Mouse (Mus musculus): Measurements from ENCODE around the gene Psme1. TPM values are rescaled to one million over a fixed set of nuclear protein-coding genes. Genes with fewer than 3 reads are reported as not detected.
A peak's percentile ranks its signal among the peaks of the same experiment; 100 is the strongest.

The Psme1 gene
- polyA plus RNA-seq, 1 experiment from 2014 or later: 212 TPM

DNA sequence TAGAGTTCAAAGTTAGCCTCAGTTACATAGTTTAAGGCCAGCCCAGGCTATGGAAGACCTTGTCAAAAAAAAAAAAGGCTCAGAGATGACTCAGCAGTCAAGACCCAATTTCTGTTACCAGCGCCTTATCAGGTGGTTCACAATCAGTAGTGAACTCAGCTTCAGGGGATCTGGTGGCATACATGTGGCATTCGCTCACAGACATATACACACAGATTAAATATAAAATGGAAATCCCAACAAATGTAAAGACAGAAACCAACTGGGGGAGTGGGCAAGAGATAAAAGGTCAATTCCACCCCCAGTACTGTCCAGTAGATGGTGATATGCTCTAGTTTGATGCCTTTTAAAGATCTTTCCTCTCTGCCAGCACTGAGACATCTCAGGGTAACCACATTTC, 8.2 kb downstream of the Psme1 start:
- Histone ChIP-seq H3K9me3 (no peaks in the 10 kb centered on the region), H3K4me2 (no peak overlapping the region), H3K36me3 (peaks cover 46% of the 10 kb centered on the region), H3K4me1 (peaks cover 30% of the 10 kb centered on the region), H3K27ac (replicated peaks) (no peak overlapping the region), H3K27me3 (replicated peaks) (no peaks in the 10 kb centered on the region), H3K9ac (no peak overlapping the region), H3K4me3 (no peak overlapping the region)
- WGBS: 78% methylated on average over 2 of the region's 2 CpGs
- ATAC-seq (ENCODE audit: extremely low read depth, insufficient number of reproducible peaks, low FRiP score, low TSS enrichment): no peak

DNA sequence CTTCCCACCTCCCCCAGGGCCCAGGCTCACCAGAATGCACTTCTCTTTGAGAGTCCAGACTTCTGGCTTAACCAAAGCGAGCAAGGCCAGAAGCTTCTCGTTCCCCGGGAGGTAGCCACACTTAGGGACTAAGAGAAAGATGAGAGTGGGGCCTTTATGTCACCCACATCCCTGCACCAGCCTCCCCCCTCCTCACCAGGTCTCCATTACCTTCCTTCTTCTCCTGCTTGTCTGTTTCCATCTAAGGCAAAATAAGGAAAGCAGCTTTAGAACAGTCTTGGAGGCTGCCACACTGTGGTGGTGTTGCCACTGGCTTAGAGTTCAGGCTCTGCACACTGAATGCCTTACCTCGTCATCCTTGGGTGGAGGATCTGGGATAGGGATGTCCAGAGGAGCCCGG, 11.3 kb downstream of the Psme1 start:
- WGBS: 89% methylated on average over 5 of the region's 5 CpGs

DNA sequence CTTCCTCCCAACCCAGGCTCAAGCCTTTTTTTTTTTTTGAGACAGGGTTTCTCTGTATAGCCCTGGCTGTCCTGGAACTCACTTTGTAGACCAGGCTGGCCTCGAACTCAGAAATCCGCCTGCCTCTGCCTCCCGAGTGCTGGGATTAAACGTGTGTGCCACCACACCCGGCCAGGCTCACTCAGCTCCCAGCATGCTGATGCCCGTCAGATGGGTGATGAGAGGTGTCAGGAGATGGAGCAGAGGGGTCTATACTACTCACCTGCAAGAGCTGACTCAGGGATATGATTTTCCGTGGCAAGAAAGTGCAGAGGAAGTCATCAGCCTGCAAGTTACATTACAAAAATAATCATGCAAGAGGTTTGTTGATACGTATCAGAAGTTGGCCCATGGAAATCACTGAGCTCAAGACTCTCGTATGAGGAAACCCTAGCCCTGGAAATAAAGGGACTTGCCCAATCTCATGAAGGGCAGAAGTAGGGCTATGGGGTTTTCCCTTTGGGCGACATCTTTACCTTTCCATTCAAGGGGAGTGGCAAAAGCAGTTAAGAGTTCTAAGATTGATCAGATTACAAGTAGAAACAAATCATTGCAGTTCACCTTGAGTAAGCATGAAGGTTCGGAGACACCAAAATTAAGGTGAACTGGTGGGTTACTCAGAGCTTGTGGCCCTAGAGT, 12.0 kb downstream of the Psme1 start:
- Histone ChIP-seq H3K27ac (replicated peaks) (peak overlapping the region; percentile 99), H3K36me3 (peaks cover 45% of the 10 kb centered on the region), H3K4me2 (peak overlapping the region; percentile 96), H3K27me3 (replicated peaks) (no peaks in the 10 kb centered on the region), H3K4me3 (peak overlapping the region; percentile 95), H3K4me1 (peaks cover 40% of the 10 kb centered on the region), H3K9ac (peak overlapping the region; percentile 88), H3K9me3 (no peaks in the 10 kb centered on the region)
- ATAC-seq (ENCODE audit: extremely low read depth, insufficient number of reproducible peaks, low FRiP score, low TSS enrichment): no peak
- WGBS: 81% methylated on average over 11 of the region's 11 CpGs

More for the DNA sequence above, 11.3 kb downstream of the Psme1 start:
- Histone ChIP-seq H3K9me3 (no peaks in the 10 kb centered on the region), H3K27ac (replicated peaks) (no peak overlapping the region), H3K4me3 (no peak overlapping the region), H3K9ac (no peak overlapping the region), H3K4me2 (no peak overlapping the region), H3K4me1 (peaks cover 44% of the 10 kb centered on the region), H3K36me3 (peaks cover 38% of the 10 kb centered on the region), H3K27me3 (replicated peaks) (no peaks in the 10 kb centered on the region)
- no peak for ATAC-seq (ENCODE audit: extremely low read depth, insufficient number of reproducible peaks, low FRiP score, low TSS enrichment)

DNA sequence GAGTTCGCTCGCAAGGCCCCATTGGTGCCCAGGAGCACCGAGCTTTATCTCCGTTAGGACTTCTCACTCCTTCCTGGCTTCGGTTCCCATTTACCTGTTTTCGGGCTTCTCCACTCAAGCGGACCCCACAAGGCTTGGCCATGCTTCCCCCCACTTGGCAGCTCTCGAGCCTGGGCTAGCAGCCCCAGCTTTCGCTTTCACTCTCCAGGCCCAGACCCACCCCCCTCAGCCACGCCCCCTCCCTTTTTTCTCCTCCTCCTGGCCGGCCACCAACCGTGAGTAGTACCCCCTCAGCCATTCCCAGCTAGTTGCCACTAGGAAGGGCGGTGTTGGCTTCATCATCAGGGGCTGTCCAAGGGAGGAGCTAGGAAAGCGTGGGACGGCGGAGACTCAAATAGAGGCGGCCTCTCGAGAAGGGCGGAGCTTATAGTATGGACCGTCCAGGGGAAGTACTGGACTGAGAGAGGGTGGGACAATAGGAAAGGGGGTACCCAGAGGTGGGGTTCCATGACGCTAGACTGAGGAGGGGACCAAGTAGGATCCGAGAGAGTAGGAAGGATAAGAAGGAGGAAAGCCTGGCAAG, 12.9 kb downstream of the Psme1 start, which contains the start of gene Psme2:
Gene Psme2 (minus strand): TSS at position 366 of the 583 bp plus-strand sequence.
- WGBS: under 1% methylated on average over 22 of the region's 22 CpGs
- H3K4me2 ChIP-seq: peak within 1 kb of the TSS; percentile 96
- peak; percentile 91 for ATAC-seq (ENCODE audit: extremely low read depth, insufficient number of reproducible peaks, low FRiP score, low TSS enrichment)

DNA sequence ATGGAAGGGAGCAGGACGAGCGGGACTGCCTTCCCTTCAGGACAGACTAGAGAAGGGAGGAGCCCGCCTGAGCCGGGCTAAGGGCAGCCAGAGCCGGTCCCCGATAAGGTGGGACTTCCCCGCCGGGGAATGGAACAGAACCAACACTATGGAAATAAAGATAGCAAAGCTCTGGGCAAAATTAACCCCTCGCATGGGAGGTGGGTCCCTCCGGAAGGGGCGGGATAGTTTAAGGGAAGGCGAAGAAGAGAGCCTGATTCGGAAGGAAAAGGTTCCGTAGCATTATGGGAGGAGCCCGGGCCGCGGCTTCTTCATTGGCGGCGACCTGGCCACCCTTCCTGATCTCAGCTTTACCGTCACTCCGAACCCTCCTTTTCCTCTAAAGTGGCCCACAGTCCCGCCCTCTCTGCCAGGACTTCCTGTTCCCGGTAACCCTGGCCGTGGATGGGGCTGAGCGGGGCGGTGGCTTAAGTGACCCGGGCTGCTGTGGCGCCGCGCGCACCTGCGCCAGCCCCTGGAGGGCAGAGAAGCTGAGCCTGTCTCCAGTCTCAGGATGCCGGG, 13.5 kb downstream of the Psme1 start, which contains the start of gene Rnf31:
Gene Rnf31 (plus strand): TSS at position 378 of the 561 bp plus-strand sequence.
- Histone ChIP-seq H3K9ac (peak within 1 kb of the TSS; percentile 96), H3K27me3 (replicated peaks) (no peaks in the 10 kb centered on the region), H3K36me3 (peaks cover 60% of the 10 kb centered on the region), H3K9me3 (no peaks in the 10 kb centered on the region), H3K27ac (replicated peaks) (peak within 1 kb of the TSS; percentile 99), H3K4me1 (peaks cover 36% of the 10 kb centered on the region), H3K4me3 (peak within 1 kb of the TSS; percentile 95), H3K4me2 (peak within 1 kb of the TSS; percentile 96)
- peak; percentile 76 for ATAC-seq (ENCODE audit: extremely low read depth, insufficient number of reproducible peaks, low FRiP score, low TSS enrichment)
- WGBS: under 1% methylated on average over 33 of the region's 33 CpGs

More for the DNA sequence above, 12.9 kb downstream of the Psme1 start, which contains the start of gene Psme2:
- peaks cover 54% of the 10 kb centered on the region for H3K36me3 ChIP-seq
- peak within 1 kb of the TSS; percentile 99 for H3K27ac ChIP-seq (replicated peaks)
- no peaks in the 10 kb centered on the region for H3K9me3 ChIP-seq
- H3K4me1 ChIP-seq: peaks cover 40% of the 10 kb centered on the region
- no peaks in the 10 kb centered on the region for H3K27me3 ChIP-seq (replicated peaks)
- peak within 1 kb of the TSS; percentile 95 for H3K4me3 ChIP-seq
- H3K9ac ChIP-seq: peak within 1 kb of the TSS; percentile 96

DNA sequence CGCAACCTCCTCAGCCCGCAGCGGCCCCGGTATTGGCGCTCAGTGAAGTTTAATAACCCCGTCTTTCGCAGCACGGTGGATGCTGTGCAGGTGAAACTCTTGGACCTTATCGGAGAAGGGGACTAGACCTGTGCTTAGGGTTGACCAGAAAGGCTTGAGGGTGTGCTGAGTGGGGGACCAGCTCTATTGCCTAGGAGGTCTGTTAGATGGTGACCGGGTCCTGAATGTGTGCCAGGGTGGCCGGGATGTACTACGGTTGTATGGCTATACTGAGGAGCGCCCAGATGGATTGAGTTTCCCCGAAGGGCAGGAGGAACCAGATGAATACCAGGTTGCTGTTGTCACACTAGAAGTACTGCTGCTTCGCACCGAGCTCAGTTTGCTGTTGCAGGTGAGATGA, 14.3 kb downstream of the Psme1 start:
- WGBS: 4% methylated on average over 16 of the region's 16 CpGs
- Histone ChIP-seq H3K36me3 (peaks cover 61% of the 10 kb centered on the region), H3K27ac (replicated peaks) (peak overlapping the region; percentile 99), H3K9ac (peak overlapping the region; percentile 96), H3K27me3 (replicated peaks) (no peaks in the 10 kb centered on the region), H3K4me3 (peak overlapping the region; percentile 95), H3K4me1 (peaks cover 36% of the 10 kb centered on the region), H3K9me3 (no peaks in the 10 kb centered on the region), H3K4me2 (peak overlapping the region; percentile 96)
- no peak for ATAC-seq (ENCODE audit: extremely low read depth, insufficient number of reproducible peaks, low FRiP score, low TSS enrichment)

DNA sequence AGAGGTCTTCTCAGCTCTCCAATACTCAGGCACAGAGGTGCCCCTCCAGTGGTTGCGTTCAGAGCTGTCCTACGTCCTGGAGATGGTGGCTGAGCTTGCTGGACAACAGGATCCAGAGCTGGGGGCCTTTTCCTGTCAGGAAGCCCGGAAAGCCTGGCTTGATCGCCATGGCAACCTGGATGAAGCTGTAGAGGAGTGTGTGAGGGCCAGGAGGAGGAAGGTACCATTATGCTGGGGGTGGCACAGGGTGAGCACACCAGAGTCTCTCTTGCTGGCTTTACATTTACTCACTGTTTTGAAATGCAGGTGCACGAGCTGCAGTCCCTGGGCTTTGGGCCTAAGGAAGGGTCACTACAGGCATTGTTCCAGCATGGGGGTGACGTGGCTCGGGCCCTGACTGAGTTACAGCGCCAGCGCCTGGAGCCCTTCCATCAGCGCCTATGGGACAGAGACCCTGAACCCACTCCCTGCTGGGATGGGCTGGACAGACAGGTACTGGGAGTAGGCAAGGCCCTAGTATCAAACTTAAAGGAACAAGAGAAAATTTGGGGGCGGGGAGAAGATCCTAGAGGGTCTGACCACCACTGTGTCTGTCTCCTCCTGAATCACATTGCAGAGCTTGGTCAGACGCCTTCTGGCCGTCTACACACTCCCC, 18.2 kb downstream of the Psme1 start:
- Histone ChIP-seq H3K9me3 (no peaks in the 10 kb centered on the region), H3K27me3 (replicated peaks) (no peaks in the 10 kb centered on the region), H3K36me3 (peaks cover 76% of the 10 kb centered on the region), H3K9ac (no peak overlapping the region), H3K27ac (replicated peaks) (no peak overlapping the region), H3K4me3 (no peak overlapping the region), H3K4me1 (peaks cover 24% of the 10 kb centered on the region), H3K4me2 (no peak overlapping the region)
- WGBS: 81% methylated on average over 13 of the region's 13 CpGs
- no peak for ATAC-seq (ENCODE audit: extremely low read depth, insufficient number of reproducible peaks, low FRiP score, low TSS enrichment)

DNA sequence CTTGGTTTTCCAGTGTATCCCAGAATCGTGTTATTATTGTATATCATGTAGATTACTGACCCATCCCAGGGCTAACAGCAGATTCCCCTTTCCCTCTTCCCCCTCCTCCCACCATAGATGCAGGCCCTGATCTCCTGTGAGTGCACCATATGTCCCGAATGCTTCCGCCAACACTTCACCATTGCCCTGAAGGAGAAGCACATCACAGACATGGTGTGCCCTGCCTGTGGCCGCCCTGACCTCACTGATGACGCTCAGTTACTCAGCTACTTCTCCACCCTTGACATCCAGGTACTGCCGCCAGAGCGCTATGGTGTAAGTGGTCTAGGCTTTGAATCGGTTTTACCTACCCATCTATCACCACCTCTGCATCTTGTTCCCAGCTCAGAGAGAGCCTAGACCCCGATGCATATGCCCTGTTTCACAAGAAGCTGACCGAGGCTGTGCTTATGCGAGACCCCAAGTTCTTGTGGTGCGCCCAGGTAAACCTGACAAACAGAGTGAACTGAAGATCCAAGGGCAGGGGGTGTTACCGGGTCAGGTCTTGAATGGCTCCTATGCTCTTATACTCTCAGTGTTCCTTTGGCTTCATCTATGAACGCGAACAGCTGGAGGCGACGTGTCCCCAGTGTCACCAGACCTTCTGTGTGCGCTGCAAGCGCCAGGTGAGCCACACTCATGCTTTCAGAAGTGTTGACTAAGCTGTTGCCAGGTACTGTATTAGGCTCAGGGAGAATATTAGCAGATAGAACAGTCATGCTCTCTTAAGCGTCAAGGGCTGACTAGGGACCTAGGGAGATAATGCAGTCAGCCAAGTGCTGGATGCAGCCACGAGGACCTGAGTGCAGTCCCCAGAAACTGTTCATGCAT, 20.8 kb downstream of the Psme1 start:
- no peak for ATAC-seq (ENCODE audit: extremely low read depth, insufficient number of reproducible peaks, low FRiP score, low TSS enrichment)
- Histone ChIP-seq H3K9me3 (no peaks in the 10 kb centered on the region), H3K27ac (replicated peaks) (no peak overlapping the region), H3K9ac (no peak overlapping the region), H3K4me2 (no peak overlapping the region), H3K4me1 (peaks cover 11% of the 10 kb centered on the region; the same call in 1 of the 2 replicates), H3K4me3 (no peak overlapping the region), H3K36me3 (peaks cover 98% of the 10 kb centered on the region), H3K27me3 (replicated peaks) (no peaks in the 10 kb centered on the region)
- WGBS: 91% methylated on average over 21 of the region's 21 CpGs

DNA sequence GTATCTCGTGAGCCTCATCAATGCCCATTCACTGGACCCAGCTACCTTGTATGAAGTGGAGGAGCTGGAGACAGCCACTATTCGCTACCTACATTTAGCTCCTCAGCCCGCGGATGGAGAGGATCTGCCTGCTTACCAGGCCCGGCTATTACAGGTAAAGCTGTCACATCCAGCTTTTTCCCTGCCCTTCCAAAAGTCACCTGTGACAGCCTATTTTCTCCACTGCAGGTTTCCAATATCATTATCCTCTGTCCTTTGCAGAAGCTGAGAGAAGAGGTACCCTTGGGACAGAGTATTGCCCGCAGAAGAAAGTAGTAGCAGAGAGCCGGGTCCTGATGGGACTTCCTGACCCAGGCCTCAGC, 25.3 kb downstream of the Psme1 start, which contains the start of gene Irf9:
Gene Irf9 (plus strand): TSS at position 301 of the 362 bp plus-strand sequence.
- WGBS: 79% methylated on average over 7 of the region's 7 CpGs
- no peaks in the 10 kb centered on the region for H3K9me3 ChIP-seq
- H3K4me1 ChIP-seq: peaks cover 17% of the 10 kb centered on the region
- peak within 1 kb of the TSS; percentile 72 for H3K4me2 ChIP-seq
- H3K27ac ChIP-seq (replicated peaks): peak within 1 kb of the TSS; percentile 84
- H3K9ac ChIP-seq: peak within 1 kb of the TSS; percentile 81
- no peak for ATAC-seq (ENCODE audit: extremely low read depth, insufficient number of reproducible peaks, low FRiP score, low TSS enrichment)
- no peaks in the 10 kb centered on the region for H3K27me3 ChIP-seq (replicated peaks)
- peak within 1 kb of the TSS; percentile 54 for H3K4me3 ChIP-seq
- H3K36me3 ChIP-seq: peaks cover 88% of the 10 kb centered on the region

DNA sequence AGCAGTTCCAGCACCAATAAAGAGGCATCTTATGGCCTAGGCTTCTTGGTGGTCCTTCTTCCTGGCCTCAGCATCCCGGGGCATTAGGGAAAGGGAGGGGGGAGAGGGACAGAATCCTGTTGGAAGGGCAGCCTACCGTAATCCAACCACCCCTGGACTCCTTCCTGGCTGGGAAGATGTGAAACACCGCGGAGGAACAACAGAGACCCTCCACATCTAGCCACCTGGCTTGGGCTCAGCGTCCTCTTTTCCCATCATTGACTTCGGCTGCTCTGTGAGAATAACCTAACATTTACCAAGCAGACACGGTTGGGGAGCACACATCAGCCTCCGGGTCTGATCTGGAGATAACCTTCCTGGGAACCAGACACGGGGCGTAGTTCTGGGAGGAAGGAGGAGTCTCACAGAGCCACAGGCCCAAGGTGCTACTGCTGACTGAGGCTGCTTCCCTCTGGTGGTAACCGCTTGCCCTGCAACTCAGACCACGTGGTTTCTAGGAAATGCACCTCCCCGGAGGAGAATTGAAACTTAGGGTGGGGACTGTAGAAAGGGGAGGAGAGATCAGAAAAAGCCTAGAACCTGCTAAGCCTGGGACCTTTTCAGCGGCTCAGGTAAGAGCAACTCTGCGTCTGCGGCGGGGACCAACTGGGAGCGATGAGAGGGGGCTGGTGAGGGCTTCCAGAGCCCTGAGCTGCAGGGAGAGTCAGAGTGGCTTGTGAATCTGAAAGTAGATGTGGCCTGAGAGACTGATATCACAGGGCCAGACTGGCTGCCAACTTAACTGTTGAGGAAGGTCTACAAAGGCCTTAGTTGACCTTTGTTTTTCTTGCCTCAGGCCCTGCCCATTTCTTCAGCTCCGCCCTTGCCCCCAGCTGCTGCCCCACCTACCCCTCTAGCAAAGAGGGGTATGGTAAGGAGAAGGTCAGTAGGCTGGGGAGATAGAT, 26.0 kb downstream of the Psme1 start:
- H3K9ac ChIP-seq: peak overlapping the region; percentile 81
- peaks cover 17% of the 10 kb centered on the region for H3K4me1 ChIP-seq
- peak overlapping the region; percentile 72 for H3K4me2 ChIP-seq
- WGBS: 14% methylated on average over 19 of the region's 19 CpGs
- H3K36me3 ChIP-seq: peaks cover 88% of the 10 kb centered on the region
- ATAC-seq (ENCODE audit: extremely low read depth, insufficient number of reproducible peaks, low FRiP score, low TSS enrichment): peak; percentile 78
- peak overlapping the region; percentile 84 for H3K27ac ChIP-seq (replicated peaks)
- H3K27me3 ChIP-seq (replicated peaks): no peaks in the 10 kb centered on the region
- H3K9me3 ChIP-seq: no peaks in the 10 kb centered on the region
- H3K4me3 ChIP-seq: peak overlapping the region; percentile 54
